Mouse (Mus musculus) stomach, postnatal 0 days (tissue): ENCODE results near the gene Padi1. TPM values are rescaled to one million over a fixed set of nuclear protein-coding genes. Genes with fewer than 3 reads are reported as not detected.

Experiments used
- ATAC-seq: fragments of 200-750 bp; cut with Nextera tagmentation; 2 replicates; pipeline ENCODE4 v1.8.0; 2017; ENCODE audit not compliant: low FRiP score, low TSS enrichment
- DNase-seq: peaks from one replicate; pipeline ENCODE4 v3.0.0-alpha.2; 2016; ENCODE audit warnings: low spot score
- H3K27ac ChIP-seq: fragments of 300-500 bp; sonication (generic); replicated peaks from 2 replicates; pipeline ENCODE4 v1.5.1; 2014; ENCODE audit warnings: mild to moderate bottlenecking, control low read depth
- H3K27me3 ChIP-seq: fragments of 300-500 bp; sonication (generic); 2 replicates; pipeline ENCODE4 v1.6.1; 2014; ENCODE audit warnings: low read length; ENCODE audit not compliant: control insufficient read depth, insufficient read depth
- H3K36me3 ChIP-seq: fragments of 300-500 bp; sonication (generic); 2 replicates; pipeline ENCODE4 v1.6.1; 2014; ENCODE audit warnings: low read length, mixed read lengths; ENCODE audit not compliant: control insufficient read depth, insufficient read depth
- H3K4me1 ChIP-seq: fragments of 300-500 bp; sonication (generic); replicated peaks from 2 replicates; pipeline ENCODE4 v1.6.1; 2014; ENCODE audit warnings: antibody characterized with exemption; ENCODE audit not compliant: control insufficient read depth, insufficient read depth
- H3K4me2 ChIP-seq: fragments of 300-500 bp; sonication (generic); replicated peaks from 2 replicates; pipeline ENCODE4 v1.6.1; 2014; ENCODE audit warnings: low read depth, mild to moderate bottlenecking, control low read depth, moderate library complexity
- H3K4me3 ChIP-seq: fragments of 300-500 bp; sonication (generic); 2 replicates; pipeline ENCODE4 v1.5.1; 2014; ENCODE audit warnings: low read depth, low read length, control low read depth
- H3K9ac ChIP-seq: fragments of 300-500 bp; sonication (generic); 2 replicates; pipeline ENCODE4 v1.6.1; 2014; ENCODE audit warnings: mild to moderate bottlenecking, low read length, control low read depth, mixed read lengths
- H3K9me3 ChIP-seq: fragments of 300-500 bp; sonication (generic); 2 replicates; pipeline ENCODE4 v1.6.1; 2016; ENCODE audit warnings: low read length; ENCODE audit not compliant: control insufficient read depth
- CTCF ChIP-seq: IDR thresholded peaks from 2 replicates; pipeline ENCODE4 v1.5.1; 2016; ENCODE audit warnings: antibody characterized with exemption, low read depth, mild to moderate bottlenecking, moderate library complexity
- EP300 ChIP-seq: optimal IDR thresholded peaks from 2 replicates; pipeline ENCODE3; 2016; ENCODE audit warnings: antibody characterized with exemption
- WGBS: fragments of 180-500 bp; shearing (Covaris S2); extraction: QIAGEN DNeasy Blood & Tissue Kit; methylation state at CpG from one replicate; pipeline ENCODE4 v1.1.7; 2014; 5-methylcytosine and 5-hydroxymethylcytosine counted together
- polyA plus RNA-seq: library from polyadenylated mRNA; unstranded; fragments of >200 nt; fragmentation: Nextera tagmentation; extraction: Ambion mirVana; gene quantifications from 2 replicates; pipeline ENCODE4 v1.2.1, GENCODE M21; 2015

Gene Padi1
- polyA plus RNA-seq, 1 experiment from 2014 or later: 1.3 TPM

DNA sequence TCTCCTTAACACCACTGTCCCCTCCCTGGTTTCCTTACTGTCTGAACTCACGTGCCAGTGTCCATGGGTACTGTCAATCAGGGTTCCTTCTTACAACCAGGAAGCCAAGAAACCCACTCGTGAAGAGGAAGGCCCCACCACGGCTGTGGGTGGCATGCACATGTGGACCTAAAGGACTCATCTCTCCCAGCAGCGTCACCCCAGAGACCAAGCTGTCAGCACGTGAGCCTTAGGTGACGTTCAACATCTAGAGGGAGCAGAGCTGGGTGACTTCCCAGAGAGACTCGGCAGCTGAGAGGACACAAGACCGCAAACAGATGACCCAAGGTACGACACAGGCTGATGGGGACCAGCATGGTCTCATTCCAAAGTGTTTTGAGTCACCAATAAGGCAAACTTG is 31.9 kb upstream of the Padi1 start:
- H3K4me1 ChIP-seq: no peaks in the 10 kb centered on the region
- no peak overlapping the region for H3K4me2 ChIP-seq
- H3K9me3 ChIP-seq: no peaks in the 10 kb centered on the region
- no peaks in the 10 kb centered on the region for H3K27me3 ChIP-seq
- no peak overlapping the region for H3K9ac ChIP-seq
- no peaks in the 10 kb centered on the region for H3K36me3 ChIP-seq
- no peak overlapping the region for H3K4me3 ChIP-seq
- no peak overlapping the region for H3K27ac ChIP-seq
- ATAC-seq: no peak
- TF ChIP-seq EP300 (no peak), CTCF (no peak)
- DNase-seq: no peak
- 76% methylated on average over 9 of the region's 9 CpGs for WGBS

GRCm38 (mm10) chr4:140876681-140877080 is 31.1 kb upstream of the Padi1 start:
- Histone ChIP-seq H3K4me2 (no peak overlapping the region), H3K36me3 (no peaks in the 10 kb centered on the region), H3K9ac (no peak overlapping the region), H3K4me3 (no peak overlapping the region), H3K4me1 (no peaks in the 10 kb centered on the region), H3K27ac (no peak overlapping the region), H3K9me3 (no peaks in the 10 kb centered on the region), H3K27me3 (no peaks in the 10 kb centered on the region)
- WGBS: 38% methylated on average over 6 of the region's 6 CpGs
- ATAC-seq (no peak), DNase-seq (peak; percentile 7)
- TF ChIP-seq EP300: no peak
- no peak for TF ChIP-seq CTCF

GRCm38 (mm10) chr4:140876161-140876560 is 30.6 kb upstream of the Padi1 start:
- peak; percentile 10 for DNase-seq
- ATAC-seq: no peak
- no peak overlapping the region for H3K4me3 ChIP-seq
- no peaks in the 10 kb centered on the region for H3K9me3 ChIP-seq
- TF ChIP-seq CTCF: no peak
- TF ChIP-seq EP300: no peak
- H3K27me3 ChIP-seq: no peaks in the 10 kb centered on the region
- 78% methylated on average over 8 of the region's 8 CpGs for WGBS
- H3K9ac ChIP-seq: no peak overlapping the region
- no peaks in the 10 kb centered on the region for H3K4me1 ChIP-seq
- no peaks in the 10 kb centered on the region for H3K36me3 ChIP-seq
- no peak overlapping the region for H3K27ac ChIP-seq
- no peak overlapping the region for H3K4me2 ChIP-seq

DNA sequence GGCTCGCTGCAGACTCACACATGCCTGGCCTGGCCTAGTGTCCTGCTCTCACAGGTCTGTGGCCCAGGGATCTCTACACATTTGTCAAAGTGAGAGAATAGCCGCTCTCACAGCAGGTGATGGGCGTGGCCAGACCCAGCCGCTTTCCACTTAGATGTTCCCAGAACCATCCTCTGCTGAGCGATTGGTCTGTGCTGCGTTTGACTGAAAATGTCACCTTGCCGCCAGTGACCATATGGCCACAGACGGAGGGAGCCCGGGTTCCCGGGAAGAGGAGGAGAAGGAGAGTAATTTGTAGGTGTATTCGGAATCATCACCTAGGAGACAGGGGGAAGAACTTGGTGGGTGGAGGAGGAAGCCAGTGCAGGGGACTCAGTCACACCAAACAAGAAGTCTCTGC is 27.4 kb upstream of the Padi1 start:
- 41% methylated on average over 11 of the region's 11 CpGs for WGBS
- DNase-seq (no peak), ATAC-seq (no peak)
- H3K27me3 ChIP-seq: no peaks in the 10 kb centered on the region
- no peaks in the 10 kb centered on the region for H3K9me3 ChIP-seq
- H3K4me2 ChIP-seq: no peak overlapping the region
- H3K4me3 ChIP-seq: no peak overlapping the region
- H3K9ac ChIP-seq: no peak overlapping the region
- TF ChIP-seq CTCF (no peak), EP300 (no peak)
- no peak overlapping the region for H3K27ac ChIP-seq
- no peaks in the 10 kb centered on the region for H3K36me3 ChIP-seq
- H3K4me1 ChIP-seq: no peaks in the 10 kb centered on the region

GRCm38 (mm10) chr4:140872686-140872992 is 27.1 kb upstream of the Padi1 start:
- TF ChIP-seq EP300 (no peak), CTCF (no peak)
- no peaks in the 10 kb centered on the region for H3K27me3 ChIP-seq
- 0 out of 2 replicates have a peak, but pooled peaks have one; percentile 30 for ATAC-seq
- no peaks in the 10 kb centered on the region for H3K9me3 ChIP-seq
- H3K36me3 ChIP-seq: no peaks in the 10 kb centered on the region
- H3K4me2 ChIP-seq: no peak overlapping the region
- no peaks in the 10 kb centered on the region for H3K4me1 ChIP-seq
- DNase-seq: peak; percentile 19
- WGBS: 56% methylated on average over 5 of the region's 5 CpGs
- no peak overlapping the region for H3K4me3 ChIP-seq
- no peak overlapping the region for H3K9ac ChIP-seq
- H3K27ac ChIP-seq: no peak overlapping the region

- Histone ChIP-seq H3K9ac (no peak overlapping the region), H3K27ac (no peak overlapping the region)
- peak; percentile 19 for DNase-seq
Measured at GRCm38 (mm10) chr4:140871851-140872685, 26.5 kb upstream of the Padi1 start.

More at GRCm38 (mm10) chr4:140871851-140872685, 26.5 kb upstream of the Padi1 start:
- peak; percentile 41; the same call in 1 of the 2 replicates for ATAC-seq
- WGBS: 71% methylated on average over 8 of the region's 8 CpGs
- Histone ChIP-seq H3K36me3 (no peaks in the 10 kb centered on the region), H3K9me3 (no peaks in the 10 kb centered on the region), H3K4me1 (no peaks in the 10 kb centered on the region), H3K4me2 (no peak overlapping the region), H3K27me3 (no peaks in the 10 kb centered on the region), H3K4me3 (no peak overlapping the region)
- TF ChIP-seq CTCF: no peak
- no peak for TF ChIP-seq EP300
